Mouse (Mus musculus) hindbrain, embryonic 16.5 days (tissue): ENCODE data around the gene Mpped2. TPM values are rescaled to one million over a fixed set of nuclear protein-coding genes. Genes with fewer than 3 reads are reported as not detected.

Experiments used
- ATAC-seq: fragments of 200-750 bp; cut with Nextera tagmentation; 2 replicates; pipeline ENCODE4 v1.8.0; 2017; ENCODE audit warnings: moderate TSS enrichment, moderate library complexity
- H3K27ac ChIP-seq: fragments of 300-500 bp; sonication (generic); 2 replicates; pipeline ENCODE4 v1.5.1; 2014; ENCODE audit warnings: low read depth, mild to moderate bottlenecking, control low read depth, low read length, moderate library complexity
- H3K27me3 ChIP-seq: fragments of 300-500 bp; sonication (generic); replicated peaks from 2 replicates; pipeline ENCODE4 v1.6.1; 2014; ENCODE audit warnings: low read length; ENCODE audit not compliant: control insufficient read depth, insufficient read depth
- H3K36me3 ChIP-seq: fragments of 300-500 bp; sonication (generic); 2 replicates; pipeline ENCODE4 v1.6.1; 2014; ENCODE audit warnings: mild to moderate bottlenecking, low read length, moderate library complexity, mixed read lengths; ENCODE audit not compliant: control insufficient read depth, insufficient read depth
- H3K4me1 ChIP-seq: fragments of 300-500 bp; sonication (generic); 2 replicates; pipeline ENCODE4 v1.6.1; 2014; ENCODE audit warnings: low read depth, low read length; ENCODE audit not compliant: control insufficient read depth, insufficient read depth
- H3K4me2 ChIP-seq: fragments of 300-500 bp; sonication (generic); 2 replicates; pipeline ENCODE4 v1.6.1; 2014; ENCODE audit warnings: mild to moderate bottlenecking, low read length, control low read depth, moderate library complexity
- H3K4me3 ChIP-seq: fragments of 300-500 bp; sonication (generic); 2 replicates; pipeline ENCODE4 v1.5.1; 2014; ENCODE audit warnings: mild to moderate bottlenecking, low read length, control low read depth, moderate library complexity
- H3K9ac ChIP-seq: fragments of 300-500 bp; sonication (generic); 2 replicates; pipeline ENCODE4 v1.6.1; 2014; ENCODE audit warnings: low read depth, mild to moderate bottlenecking, control low read depth, low read length, moderate library complexity
- H3K9me3 ChIP-seq: fragments of 300-500 bp; sonication (generic); 2 replicates; pipeline ENCODE4 v1.6.1; 2014; ENCODE audit warnings: mild to moderate bottlenecking, low read length, moderate library complexity; ENCODE audit not compliant: control insufficient read depth
- WGBS: fragments of 180-500 bp; shearing (Covaris S2); extraction: QIAGEN DNeasy Blood & Tissue Kit; methylation state at CpG from one replicate; pipeline ENCODE4 v1.1.7; 2014; 5-methylcytosine and 5-hydroxymethylcytosine counted together
- polyA plus RNA-seq: library from polyadenylated mRNA; unstranded; fragments of >200 nt; fragmentation: Nextera tagmentation; extraction: Ambion mirVana; gene quantifications from 2 replicates; pipeline ENCODE4 v1.2.1, GENCODE M21; 2015

Mpped2 gene
- polyA plus RNA-seq, 1 experiment from 2014 or later: 112 TPM

DNA sequence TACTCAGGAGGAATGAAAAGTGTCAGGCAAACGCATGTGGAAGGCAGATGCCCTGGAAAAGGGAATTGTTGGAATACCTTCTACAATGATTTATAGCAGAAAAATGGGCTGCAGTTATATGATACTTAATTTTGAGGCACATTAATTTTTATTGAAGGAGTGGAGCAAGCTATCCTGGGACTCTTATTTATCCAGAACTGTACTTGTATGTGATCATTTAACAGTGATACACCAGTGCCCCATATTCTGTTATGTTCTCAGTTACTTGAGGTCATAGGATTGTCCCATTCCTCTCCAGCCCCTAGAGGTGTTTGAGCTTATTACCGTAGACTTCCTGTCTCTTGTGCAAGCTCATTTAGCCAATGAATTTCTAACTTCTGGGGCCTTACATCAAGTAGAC lies 82.9 kb downstream of the Mpped2 start:
- no peak for ATAC-seq
- Histone ChIP-seq H3K4me3 (no peak overlapping the region), H3K36me3 (no peaks in the 10 kb centered on the region), H3K9me3 (no peaks in the 10 kb centered on the region), H3K27ac (no peak overlapping the region), H3K27me3 (no peaks in the 10 kb centered on the region), H3K4me2 (no peak overlapping the region), H3K4me1 (no peaks in the 10 kb centered on the region; the same call in 1 of the 2 replicates), H3K9ac (no peak overlapping the region)
- 64% methylated on average over 2 of the region's 2 CpGs for WGBS

DNA sequence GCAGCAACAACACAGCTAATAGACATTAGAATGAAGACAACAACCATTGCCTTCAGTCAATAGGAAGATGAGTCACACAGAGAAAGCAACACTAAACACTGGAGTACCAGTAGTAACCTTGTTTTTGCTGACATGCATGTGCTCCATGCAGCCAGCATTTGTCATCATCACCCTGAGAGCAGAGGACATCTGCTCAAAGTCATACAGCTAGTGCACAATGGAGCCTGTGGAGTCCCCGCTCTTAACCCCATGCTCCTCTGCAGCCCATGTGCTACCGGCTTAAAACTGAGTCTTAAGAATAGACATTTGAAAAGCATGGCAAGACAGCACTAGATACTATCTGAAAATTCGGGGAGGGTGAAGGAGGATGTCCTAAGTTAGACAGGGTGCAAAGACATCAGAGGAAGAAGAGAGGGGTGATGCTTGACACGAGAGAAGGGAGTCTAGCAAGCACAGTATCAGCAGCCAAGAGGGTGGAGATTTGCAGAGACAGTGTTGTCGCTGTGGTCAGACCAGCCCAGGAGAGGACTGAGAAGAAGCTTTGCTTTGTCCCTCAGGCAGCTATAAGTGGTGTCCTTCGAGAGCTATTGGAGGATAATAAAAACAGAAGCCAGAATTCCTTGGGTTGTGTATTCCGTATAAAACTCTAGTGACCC lies 85.9 kb downstream of the Mpped2 start:
- Histone ChIP-seq H3K9me3 (no peaks in the 10 kb centered on the region), H3K36me3 (no peaks in the 10 kb centered on the region), H3K27me3 (no peaks in the 10 kb centered on the region), H3K4me1 (peaks cover 5% of the 10 kb centered on the region), H3K4me3 (no peak overlapping the region), H3K27ac (no peak overlapping the region), H3K9ac (no peak overlapping the region), H3K4me2 (no peak overlapping the region)
- ATAC-seq: peak; percentile 29; the same call in 1 of the 2 replicates
- 84% methylated on average over 7 of the region's 7 CpGs for WGBS

DNA sequence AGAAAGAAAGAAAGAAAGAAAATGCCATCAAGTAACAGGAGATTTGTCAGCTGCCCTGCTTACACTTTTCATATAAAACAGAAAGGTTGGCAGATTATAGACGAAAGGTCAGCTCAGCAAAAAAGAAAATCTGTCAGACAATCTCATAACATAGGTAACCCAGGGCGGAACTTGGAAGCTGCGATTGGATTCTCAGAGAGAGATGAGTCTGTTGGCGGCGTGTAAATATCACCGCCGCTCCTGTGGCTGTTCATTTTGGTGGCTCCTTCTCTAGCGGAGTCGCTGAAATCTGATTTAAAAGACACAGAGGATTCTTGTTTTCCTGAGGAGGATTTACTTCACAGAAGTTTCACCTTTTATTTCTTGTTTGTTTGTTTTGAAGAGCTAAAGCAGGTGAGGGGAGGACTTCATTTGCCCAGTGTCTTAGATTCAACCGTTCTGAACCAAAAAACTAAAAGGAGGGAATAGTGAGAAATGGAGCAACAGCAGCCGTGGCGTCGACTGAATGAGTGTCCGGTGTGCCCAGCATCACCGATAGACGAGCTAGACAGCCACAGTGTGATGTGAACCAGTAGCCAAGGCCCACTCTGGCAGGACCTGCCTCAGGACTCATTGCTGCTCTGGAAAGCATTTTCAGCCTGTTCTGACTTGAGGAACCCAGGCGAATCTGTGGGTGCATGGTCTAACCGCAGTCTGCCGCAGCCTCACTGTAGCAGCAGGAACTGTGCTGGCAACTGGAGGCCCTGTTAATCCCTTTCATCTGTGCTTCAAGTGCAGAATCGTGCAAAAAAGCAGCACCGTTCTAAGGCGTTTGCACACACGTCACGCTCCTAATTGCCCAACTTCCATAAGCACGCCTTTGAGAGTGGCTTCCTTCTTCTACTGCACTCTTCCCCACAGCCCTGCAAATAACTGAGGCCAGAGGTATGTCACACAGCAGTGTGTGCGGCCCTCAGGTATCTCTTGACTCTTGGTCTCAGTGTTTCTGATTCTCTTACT lies 88.4 kb downstream of the Mpped2 start:
- Histone ChIP-seq H3K36me3 (no peaks in the 10 kb centered on the region), H3K4me3 (no peak overlapping the region), H3K4me2 (no peak overlapping the region), H3K27ac (peak overlapping the region; percentile 63; the same call in 1 of the 2 replicates), H3K4me1 (peaks cover 5% of the 10 kb centered on the region), H3K9ac (no peak overlapping the region), H3K9me3 (no peaks in the 10 kb centered on the region), H3K27me3 (no peaks in the 10 kb centered on the region)
- 73% methylated on average over 26 of the region's 26 CpGs for WGBS
- 0 out of 2 replicates have a peak, but pooled peaks have one; percentile 44 for ATAC-seq

DNA sequence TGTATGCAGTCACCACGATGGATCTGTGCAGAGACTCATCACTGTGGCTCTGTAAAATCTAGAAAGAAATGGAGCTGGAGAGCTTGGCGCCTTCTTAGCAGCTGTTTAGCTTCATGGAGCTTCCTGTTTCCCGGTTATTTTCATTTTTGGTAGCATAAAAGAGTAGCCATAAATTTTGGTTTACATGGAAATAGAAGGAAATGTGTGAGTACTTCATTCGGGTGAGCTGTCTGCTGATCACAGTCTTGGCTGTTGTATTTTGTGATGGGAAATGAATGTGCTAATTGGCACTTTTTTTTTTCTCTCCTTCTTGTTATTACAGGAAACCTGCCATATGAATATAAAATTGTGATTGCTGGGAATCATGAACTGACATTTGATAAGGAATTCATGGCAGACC lies 90.2 kb downstream of the Mpped2 start:
- Histone ChIP-seq H3K4me1 (peaks cover 5% of the 10 kb centered on the region), H3K9me3 (no peaks in the 10 kb centered on the region), H3K9ac (no peak overlapping the region), H3K4me2 (no peak overlapping the region), H3K27ac (no peak overlapping the region), H3K27me3 (no peaks in the 10 kb centered on the region), H3K36me3 (no peaks in the 10 kb centered on the region), H3K4me3 (no peak overlapping the region)
- 80% methylated on average over 4 of the region's 4 CpGs for WGBS
- no peak for ATAC-seq

DNA sequence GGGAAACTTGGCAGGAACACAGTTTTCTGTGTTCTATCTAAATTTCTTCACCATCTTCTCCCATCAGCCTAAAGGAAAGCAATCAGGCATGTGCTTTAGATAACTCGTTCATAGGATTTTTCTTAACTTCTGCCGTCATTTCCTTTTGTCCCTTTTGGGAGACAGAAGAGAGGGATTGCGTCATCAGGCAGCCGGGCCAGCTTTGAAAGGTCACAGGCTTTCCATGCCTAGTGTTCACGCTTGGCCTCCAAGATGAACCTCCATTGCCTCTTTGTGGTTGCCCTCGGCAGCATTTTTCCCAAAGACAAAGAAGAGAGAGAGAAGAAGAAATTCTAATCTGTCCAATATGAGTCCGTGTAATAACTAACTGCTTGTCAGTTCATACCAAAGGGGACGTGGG lies 95.0 kb downstream of the Mpped2 start:
- H3K4me3 ChIP-seq: no peak overlapping the region
- no peak overlapping the region for H3K27ac ChIP-seq
- H3K36me3 ChIP-seq: no peaks in the 10 kb centered on the region
- WGBS: 29% methylated on average over 8 of the region's 8 CpGs
- H3K4me2 ChIP-seq: no peak overlapping the region
- H3K9me3 ChIP-seq: no peaks in the 10 kb centered on the region
- no peaks in the 10 kb centered on the region for H3K4me1 ChIP-seq
- no peak for ATAC-seq
- no peak overlapping the region for H3K9ac ChIP-seq
- H3K27me3 ChIP-seq: no peaks in the 10 kb centered on the region

GRCm38 (mm10) chr2:106788573-106788972 lies 95.5 kb downstream of the Mpped2 start:
- WGBS: 62% methylated on average over 4 of the region's 4 CpGs
- ATAC-seq: no peak
- no peak overlapping the region for H3K27ac ChIP-seq
- no peaks in the 10 kb centered on the region for H3K27me3 ChIP-seq
- no peak overlapping the region for H3K9ac ChIP-seq
- H3K9me3 ChIP-seq: no peaks in the 10 kb centered on the region
- H3K4me2 ChIP-seq: no peak overlapping the region
- H3K36me3 ChIP-seq: no peaks in the 10 kb centered on the region
- no peaks in the 10 kb centered on the region for H3K4me1 ChIP-seq
- H3K4me3 ChIP-seq: no peak overlapping the region

DNA sequence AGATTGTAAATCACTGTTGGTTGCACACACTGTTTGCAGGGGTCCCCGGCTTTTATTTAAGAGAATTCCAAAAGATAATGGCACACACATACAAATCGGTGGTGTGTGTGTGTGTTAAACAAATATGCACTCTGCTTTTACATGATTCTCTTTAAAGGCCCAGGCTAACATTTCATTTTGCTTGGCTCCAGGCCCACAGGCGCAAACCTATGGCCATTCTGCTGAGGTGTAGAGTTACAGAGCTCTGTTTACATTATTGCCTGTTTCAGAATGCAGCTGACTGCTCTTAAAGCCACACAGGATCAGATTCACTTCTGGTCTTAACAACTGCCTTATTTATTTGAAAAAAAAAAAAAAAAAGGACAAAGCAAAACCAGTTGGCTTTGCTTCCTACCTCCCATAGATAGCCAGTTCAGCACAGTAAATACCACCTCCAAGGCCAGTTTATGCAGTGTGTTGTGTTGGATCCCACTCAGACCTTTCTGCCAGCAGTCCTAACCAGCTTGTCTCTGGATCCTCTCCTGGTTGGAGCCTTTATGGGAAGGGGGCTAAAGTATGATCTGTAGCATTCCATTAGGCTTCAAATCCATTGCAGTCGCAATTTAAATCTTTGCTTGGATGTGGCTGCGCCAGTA lies 96.7 kb downstream of the Mpped2 start:
- H3K4me1 ChIP-seq: no peaks in the 10 kb centered on the region
- 70% methylated on average over 5 of the region's 5 CpGs for WGBS
- H3K4me3 ChIP-seq: no peak overlapping the region
- H3K9me3 ChIP-seq: no peaks in the 10 kb centered on the region
- H3K9ac ChIP-seq: no peak overlapping the region
- ATAC-seq: no peak
- H3K4me2 ChIP-seq: no peak overlapping the region
- H3K27me3 ChIP-seq: no peaks in the 10 kb centered on the region
- no peak overlapping the region for H3K27ac ChIP-seq
- no peaks in the 10 kb centered on the region for H3K36me3 ChIP-seq

GRCm38 (mm10) chr2:106790329-106790701 lies 97.2 kb downstream of the Mpped2 start:
- Histone ChIP-seq H3K36me3 (no peaks in the 10 kb centered on the region), H3K4me3 (no peak overlapping the region), H3K27ac (no peak overlapping the region), H3K4me1 (no peaks in the 10 kb centered on the region), H3K27me3 (no peaks in the 10 kb centered on the region), H3K9me3 (no peaks in the 10 kb centered on the region), H3K4me2 (no peak overlapping the region), H3K9ac (no peak overlapping the region)
- 48% methylated on average over 3 of the region's 3 CpGs for WGBS
- no peak for ATAC-seq

DNA sequence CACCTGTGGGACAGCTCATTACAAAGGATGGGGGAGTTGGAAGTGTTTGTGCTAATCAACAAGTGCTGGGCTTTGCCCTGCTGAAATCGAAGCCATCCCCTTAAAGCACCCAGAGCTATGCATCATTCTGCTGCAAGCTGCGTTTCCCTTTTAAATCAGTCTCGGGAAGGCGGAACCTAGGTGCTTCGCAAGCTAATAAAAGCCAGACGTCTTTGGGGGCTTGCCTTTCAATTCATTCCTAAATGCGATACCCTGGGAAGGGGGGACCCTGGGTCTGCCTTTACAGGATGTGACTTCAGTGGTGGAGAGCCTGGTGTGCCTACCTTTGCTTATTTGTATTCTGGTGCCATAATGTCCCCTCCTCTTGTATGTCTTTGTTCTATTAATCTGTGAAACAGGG lies 103.2 kb downstream of the Mpped2 start:
- H3K9me3 ChIP-seq: no peaks in the 10 kb centered on the region
- H3K9ac ChIP-seq: no peak overlapping the region
- 0 out of 2 replicates have a peak overlapping the region, but pooled peaks have one; percentile 25 for H3K27ac ChIP-seq
- H3K36me3 ChIP-seq: no peaks in the 10 kb centered on the region
- peak overlapping the region; percentile 37 for H3K4me2 ChIP-seq
- H3K27me3 ChIP-seq: no peaks in the 10 kb centered on the region
- peaks cover 14% of the 10 kb centered on the region for H3K4me1 ChIP-seq
- WGBS: 17% methylated on average over 7 of the region's 7 CpGs
- ATAC-seq: peak; percentile 43; the same call in 1 of the 2 replicates
- H3K4me3 ChIP-seq: no peak overlapping the region
